Mouse (Mus musculus) frontal cortex, postnatal 14 days (tissue): ENCODE data around the gene Ccdc50.

Experiments used
- DNase-seq, 2 experiments: peaks; one replicate each; pipeline ENCODE4 v3.0.0; 2022; ENCODE audit warnings: low spot score in 2 of 2

Gene Ccdc50

GRCm38 (mm10) chr16:27388761-27389451, at the start of gene Ccdc50:
TSS of gene Ccdc50 (plus strand) at chr16:27388869.
- DNase-seq = peak; percentile 52 to 56

GRCm38 (mm10) chr16:27347521-27347920, 41.1 kb upstream of the Ccdc50 start:
- DNase-seq = no peak

- DNase-seq = no peak
Measured at GRCm38 (mm10) chr16:27348359-27348758, 40.3 kb upstream of the Ccdc50 start.

GRCm38 (mm10) chr16:27349235-27349634, 39.4 kb upstream of the Ccdc50 start:
- no peak for DNase-seq

- no peak for DNase-seq
Measured at GRCm38 (mm10) chr16:27349878-27350532, 38.7 kb upstream of the Ccdc50 start.

DNA sequence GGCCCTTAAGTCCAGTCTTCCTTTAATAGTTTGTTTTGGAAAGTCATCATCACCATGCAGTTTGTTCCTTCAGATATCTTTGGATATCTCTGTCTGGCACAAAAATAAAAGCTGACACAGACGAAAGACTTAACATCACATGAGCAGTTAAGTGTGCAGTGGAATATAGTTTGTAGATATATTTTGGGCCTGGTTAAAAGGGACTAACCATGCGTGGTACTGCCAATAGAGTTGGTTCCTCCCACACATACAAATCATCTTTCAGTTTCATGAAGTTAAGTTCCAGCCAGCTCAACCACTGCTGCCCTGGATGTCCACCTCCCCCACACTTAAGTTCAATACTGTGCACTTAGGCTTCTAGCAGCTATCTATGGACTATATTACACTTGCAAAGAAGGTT, 34.2 kb upstream of the Ccdc50 start:
- DNase-seq = no peak

- DNase-seq = no peak
Measured at GRCm38 (mm10) chr16:27360059-27360458, 28.6 kb upstream of the Ccdc50 start.

DNA sequence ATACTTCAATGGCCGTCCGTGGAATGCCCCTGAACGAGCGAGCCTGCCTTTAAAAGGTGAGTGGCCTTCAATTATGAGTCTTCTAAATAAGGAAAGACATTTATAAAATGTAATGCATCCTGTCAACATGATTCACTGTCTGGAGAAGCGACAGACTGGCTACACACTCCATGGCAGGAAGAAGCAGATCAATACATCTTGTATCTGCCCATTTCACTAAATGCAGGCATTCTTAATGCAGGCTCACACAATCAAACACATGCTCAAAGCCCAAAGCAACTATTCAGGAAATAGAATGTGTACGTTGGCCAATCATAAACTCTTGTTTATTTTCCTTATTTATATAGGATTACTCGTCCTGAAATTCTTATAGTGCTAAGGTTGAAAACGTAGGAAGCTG, 18.5 kb upstream of the Ccdc50 start, which contains the start of gene Uts2b:
TSS of gene Uts2b (minus strand) at position 49 of the 400 bp plus-strand sequence.
- DNase-seq = no peak

DNA sequence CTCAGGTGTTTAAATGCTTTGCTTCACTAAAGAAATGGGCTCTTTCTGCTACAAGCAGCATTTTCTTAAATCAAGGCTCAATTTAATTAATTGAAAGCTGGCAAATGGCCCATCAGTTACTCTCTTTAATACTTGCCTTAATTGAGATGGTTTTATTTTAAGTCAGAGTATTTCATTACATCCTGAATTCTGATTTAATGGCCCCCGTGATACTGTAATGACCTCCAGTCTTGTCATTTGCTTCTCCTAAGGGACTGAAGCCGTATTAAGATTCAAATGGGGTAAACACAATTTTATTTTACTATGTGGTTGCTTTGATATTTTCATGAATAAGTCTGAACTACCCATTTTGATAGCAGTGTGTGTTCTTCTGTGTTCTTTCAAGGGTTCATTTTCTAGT, 18.0 kb upstream of the Ccdc50 start:
- DNase-seq = no peak

DNA sequence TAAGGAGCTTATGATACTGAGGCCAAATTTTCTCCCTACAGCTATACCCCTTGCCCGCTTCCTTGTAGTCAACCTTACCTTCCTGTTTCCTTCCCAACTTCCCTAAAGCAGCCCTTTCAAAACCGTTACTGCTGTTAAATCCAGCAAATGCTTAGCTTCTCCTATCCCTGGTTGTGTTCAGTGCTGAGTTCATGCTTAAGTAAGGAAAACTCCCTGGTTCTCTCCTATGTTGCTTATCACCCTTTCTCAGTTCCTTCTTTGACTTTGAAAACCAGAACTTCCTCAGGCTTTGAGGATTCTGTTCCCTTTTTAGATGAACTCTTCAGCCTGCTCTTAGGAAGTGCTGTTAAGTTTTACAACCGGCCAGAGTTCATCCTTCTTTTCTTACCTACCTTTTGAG, 14.5 kb upstream of the Ccdc50 start:
- no peak for DNase-seq

DNA sequence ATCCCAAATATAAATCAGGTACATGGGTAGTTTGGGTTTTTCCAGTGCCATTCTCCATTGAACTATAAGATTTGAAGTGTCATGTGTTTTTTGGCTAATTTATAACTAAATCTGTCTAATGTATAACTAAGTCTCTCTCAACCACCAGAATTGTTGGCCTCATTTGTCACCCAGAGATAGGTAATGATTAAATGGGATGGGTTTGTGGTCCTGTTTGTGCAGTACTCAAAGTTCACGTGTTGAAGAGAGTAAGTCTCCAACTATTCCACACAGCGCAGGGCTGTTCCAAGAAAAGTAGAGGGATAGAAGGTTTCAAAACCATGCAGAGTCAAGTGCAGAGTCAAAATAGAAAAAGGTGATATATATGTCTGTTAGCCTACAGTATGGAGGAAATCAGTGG, 13.4 kb upstream of the Ccdc50 start:
- DNase-seq = no peak

GRCm38 (mm10) chr16:27376556-27376955, 12.1 kb upstream of the Ccdc50 start:
- DNase-seq = no peak

DNA sequence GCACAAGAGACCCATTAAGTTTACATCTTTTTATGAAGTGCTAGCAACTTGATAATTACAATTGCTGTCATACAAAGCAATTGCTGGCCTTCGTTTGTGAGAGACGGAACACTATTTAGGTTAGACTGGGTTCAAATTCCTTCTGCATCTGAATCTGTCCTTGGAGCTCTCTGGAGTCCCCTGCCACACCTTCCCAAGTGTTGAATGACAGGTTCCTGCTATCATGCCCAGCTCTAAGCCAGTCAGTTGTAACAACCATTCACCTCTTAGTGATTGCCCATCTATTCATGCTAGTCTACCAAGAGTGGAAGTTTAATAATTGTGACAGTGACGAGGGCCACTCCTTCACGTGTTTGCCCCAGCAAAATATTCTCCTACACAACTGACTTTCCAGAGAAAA, 6.5 kb upstream of the Ccdc50 start:
- DNase-seq = no peak

- no peak for DNase-seq
Measured at GRCm38 (mm10) chr16:27384893-27385603, 3.6 kb upstream of the Ccdc50 start.

DNA sequence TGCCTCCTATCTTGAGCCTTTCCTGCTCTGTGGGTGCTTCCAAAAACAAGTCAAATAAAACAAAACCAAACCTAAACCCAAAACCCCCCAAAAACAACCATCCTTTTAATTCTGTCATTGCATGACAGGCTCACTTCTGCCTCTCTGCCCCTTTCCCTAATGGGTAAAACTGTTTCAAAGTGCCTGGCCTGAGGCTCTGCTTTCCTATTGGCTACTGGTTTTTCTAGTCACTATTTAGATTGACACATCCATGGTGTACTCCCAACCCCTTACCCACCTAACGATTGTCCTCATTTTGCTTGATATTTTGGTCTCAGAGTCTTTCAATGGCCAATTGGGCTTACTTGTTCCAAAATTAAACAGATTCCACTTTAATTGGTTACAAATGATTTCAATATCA, 3.0 kb upstream of the Ccdc50 start:
- DNase-seq = no peak

- no peak for DNase-seq
Measured at GRCm38 (mm10) chr16:27386850-27387407, 1.7 kb upstream of the Ccdc50 start.

GRCm38 (mm10) chr16:27387634-27388611, 746 bp upstream of the Ccdc50 start:
- no peak for DNase-seq

DNA sequence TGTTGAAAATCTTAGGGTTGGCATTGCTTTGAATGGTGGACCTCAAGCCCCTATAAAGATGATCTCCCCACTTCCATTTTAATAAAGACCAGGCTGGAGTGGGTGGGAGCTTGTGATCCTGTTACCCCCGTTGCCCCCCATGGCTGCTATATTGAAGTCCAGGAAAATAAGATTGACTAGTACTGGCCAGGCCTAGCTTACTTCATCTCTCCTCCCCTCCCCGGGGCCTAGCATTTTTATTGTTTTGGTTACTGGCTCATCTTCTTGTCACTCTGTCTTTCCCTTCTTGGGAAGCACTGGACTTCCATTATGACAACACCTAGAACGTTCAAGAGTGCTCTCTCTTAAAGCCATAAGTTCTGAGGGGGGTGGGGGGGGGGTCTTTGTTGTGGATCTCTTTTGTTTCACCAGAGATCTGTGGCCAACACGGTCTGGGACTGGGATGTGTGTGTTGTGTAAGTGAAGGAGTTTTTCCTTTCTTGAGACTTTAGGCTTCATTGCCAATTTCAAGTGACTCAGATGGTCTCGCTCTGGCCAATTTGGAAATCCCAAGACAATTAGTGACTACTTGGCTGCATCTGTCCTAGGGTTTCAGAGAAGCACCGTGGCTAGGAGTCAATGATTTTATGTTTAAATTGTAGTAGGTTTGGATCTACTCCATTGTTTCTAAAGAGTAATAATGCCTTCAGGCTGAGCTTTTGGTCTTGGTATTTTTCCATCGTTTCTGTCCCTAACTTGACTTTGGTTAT, 1.0 kb downstream of the Ccdc50 start:
- DNase-seq = no peak

- no peak for DNase-seq
Measured at GRCm38 (mm10) chr16:27390306-27390705, 1.6 kb downstream of the Ccdc50 start.

GRCm38 (mm10) chr16:27391845-27392244, 3.2 kb downstream of the Ccdc50 start:
- no peak for DNase-seq
